Mouse (Mus musculus): ENCODE data around the gene Emid1. TPM values are rescaled to one million over a fixed set of nuclear protein-coding genes. Genes with fewer than 3 reads are reported as not detected.

Emid1 gene
- total RNA-seq (2014; fragmentation: Nextera tagmentation) (3.2 and 4.9 TPM in 2 replicates), total RNA-seq (2017) (3.4 and 5.2 TPM in 2 replicates)

DNA sequence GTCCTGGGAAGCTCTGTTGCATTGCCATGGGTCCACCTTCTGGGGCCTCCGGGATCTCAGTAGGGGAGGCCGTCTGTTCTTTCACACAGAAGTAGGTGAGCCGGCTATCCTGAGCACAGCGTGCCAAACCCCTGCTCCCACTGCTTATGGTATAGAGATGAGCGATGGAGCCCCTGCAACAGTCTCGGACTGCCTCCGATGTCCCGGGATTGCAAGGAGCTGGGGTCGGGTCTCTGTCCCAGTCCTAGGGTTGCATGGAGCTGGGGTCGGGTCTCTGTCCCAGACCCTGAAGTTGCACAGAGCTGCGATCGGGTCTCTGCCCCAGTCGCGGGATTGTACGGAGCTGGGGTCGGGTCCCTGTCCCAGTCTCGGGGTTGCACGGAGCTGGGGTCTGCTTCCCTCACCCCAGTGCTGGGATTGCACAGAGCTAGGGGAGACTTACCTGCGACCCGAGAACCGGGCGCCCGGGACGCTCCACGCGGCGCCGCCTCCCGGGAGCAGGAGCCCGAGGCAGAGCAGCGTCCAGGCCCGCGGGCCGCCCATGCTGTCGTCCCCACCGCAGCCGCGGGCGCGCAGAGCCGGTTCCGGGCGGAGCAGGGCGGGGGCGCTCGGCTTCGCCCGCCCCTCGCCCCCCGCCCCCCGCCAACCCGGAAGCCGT lies at the start of gene Emid1:
Gene Emid1 (minus strand): TSS at position 578 of the 658 bp plus-strand sequence.
- ATAC-seq (replicated peaks; ENCODE audit: low FRiP score, low TSS enrichment, poor library complexity, severe bottlenecking), result no peak

DNA sequence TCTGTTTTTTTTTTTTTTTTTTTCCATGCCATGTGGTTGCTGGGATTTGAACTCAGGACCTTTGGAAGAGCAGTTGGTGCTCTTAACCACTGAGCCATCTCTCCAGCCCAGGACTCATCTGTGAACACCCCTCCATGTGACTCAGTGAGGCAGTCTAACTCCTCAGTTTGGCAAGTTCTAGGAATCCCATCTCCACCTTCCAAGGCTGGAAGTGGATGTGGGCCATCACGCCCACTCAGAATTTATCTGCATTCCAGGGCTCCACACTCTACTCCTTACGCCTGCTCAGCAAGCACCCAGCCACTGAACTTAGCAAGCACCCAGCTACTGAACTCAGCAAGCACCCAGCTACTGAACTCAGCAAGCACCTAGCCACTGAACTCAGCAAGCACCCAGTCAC lies 47.8 kb upstream of the Emid1 start:
- no peak for ATAC-seq (replicated peaks; ENCODE audit: low FRiP score, low TSS enrichment, poor library complexity, severe bottlenecking)

DNA sequence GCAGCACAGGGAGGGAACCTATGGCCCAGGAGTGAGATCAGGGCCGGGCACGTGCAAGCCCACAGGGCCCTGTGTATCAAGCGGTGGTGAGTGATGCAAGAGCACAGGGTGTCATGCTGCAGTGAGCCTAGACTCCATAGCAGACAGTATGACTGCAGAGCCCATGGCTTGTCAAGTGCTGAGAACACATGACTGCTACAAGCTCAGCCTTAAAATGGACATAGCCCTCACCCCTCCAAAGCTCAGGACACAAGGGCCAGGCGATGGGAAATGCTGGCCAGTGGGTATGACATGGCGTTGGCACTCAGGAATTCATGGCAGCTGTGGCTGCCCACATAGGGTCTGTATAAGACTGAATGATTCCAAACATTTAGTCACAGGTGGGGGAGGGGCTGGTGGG lies 45.0 kb upstream of the Emid1 start:
- no peak for ATAC-seq (replicated peaks; ENCODE audit: low FRiP score, low TSS enrichment, poor library complexity, severe bottlenecking)

DNA sequence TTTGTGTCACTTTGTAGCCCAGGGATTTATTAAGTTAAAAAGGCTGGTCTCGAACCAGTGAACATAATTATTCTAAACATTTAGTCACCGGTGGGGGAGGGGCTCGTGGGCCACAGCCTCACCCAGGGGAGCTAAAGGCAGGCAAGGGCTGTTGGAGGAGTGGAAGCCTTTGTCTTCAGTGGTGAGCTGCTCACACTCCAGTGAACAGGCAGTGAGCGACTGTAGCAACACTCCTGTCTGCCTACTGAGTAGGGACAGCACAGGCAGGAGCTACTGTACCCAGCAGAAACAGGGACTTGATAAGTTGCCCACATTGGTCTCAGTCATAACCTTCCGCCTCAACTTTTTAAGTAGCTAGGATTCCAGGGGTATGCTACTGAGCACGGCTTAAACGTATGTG lies 44.5 kb upstream of the Emid1 start:
- no peak for ATAC-seq (replicated peaks; ENCODE audit: low FRiP score, low TSS enrichment, poor library complexity, severe bottlenecking)

DNA sequence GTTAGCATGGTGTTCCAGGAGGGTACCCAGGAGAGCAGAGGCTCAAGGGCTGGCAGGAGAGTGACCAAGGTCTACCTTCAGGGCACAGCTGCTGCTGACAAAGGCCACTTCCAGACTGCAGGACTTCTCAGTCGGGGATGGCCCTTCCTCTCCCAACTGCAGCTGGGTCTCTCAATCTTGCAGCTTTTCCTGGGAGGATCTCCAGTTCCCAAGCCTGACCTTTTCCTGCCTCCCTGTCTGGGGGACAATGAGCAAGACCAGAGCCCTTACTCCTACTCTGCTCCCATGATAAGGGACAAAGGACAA lies 41.5 kb upstream of the Emid1 start:
- no peak for ATAC-seq (replicated peaks; ENCODE audit: low FRiP score, low TSS enrichment, poor library complexity, severe bottlenecking)

DNA sequence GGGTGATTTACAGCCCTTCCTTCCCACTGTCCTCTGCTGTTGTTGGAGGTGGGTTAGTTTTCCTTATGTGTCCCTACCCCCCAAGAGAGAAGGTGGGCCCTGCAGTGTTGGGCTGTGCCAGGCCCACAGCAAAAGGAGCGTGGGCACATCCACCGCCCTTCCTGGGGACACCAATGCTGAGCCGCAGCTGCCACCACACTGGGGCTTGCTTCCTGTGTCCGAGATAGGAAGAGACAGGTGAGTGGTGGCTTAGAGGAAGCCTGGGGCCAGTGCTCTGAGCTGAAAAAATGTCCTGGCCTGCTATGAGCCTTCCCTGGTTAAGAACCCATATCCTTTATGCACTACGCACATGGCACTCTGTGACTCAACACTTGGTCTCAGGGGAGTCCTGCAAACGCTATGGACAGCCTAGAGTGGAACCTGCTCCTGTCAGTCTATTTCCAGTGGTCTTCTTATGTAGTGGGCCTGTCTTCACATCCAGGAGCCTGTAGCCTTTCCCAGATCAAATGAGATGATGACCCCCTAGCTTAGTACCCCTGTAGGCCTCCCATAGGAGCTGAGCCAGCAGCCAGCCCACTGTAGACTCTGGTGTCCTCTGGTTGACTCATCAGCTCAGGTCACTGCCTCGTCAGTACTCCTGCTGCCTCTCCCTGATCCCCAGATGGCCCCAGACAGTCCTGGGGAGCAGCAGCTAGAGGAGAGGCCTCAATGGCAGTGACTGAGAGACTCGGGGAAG lies 41.0 kb upstream of the Emid1 start:
- ATAC-seq (replicated peaks; ENCODE audit: low FRiP score, low TSS enrichment, poor library complexity, severe bottlenecking), result no peak

DNA sequence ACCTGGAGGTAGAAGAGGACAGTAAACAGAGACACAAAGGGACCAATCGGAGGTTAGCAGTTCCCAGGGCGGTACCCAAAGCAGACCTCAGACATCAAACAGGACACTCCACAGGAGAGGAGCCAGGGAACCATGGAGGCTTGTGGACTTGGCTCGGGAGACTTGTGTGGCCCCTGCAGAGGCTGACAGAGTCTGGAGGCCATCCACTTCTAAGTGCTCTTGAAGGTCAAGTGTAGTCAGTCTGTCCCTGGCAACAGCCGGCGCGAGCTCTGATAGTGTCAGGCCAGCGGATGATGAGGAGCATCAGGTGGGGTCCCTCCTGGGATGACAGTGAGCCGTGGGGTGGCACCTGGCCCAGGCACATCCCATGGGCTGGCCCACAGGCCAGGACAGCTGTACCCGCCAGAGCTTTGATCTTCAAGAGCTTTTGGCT lies 40.0 kb upstream of the Emid1 start:
- no peak for ATAC-seq (replicated peaks; ENCODE audit: low FRiP score, low TSS enrichment, poor library complexity, severe bottlenecking)

DNA sequence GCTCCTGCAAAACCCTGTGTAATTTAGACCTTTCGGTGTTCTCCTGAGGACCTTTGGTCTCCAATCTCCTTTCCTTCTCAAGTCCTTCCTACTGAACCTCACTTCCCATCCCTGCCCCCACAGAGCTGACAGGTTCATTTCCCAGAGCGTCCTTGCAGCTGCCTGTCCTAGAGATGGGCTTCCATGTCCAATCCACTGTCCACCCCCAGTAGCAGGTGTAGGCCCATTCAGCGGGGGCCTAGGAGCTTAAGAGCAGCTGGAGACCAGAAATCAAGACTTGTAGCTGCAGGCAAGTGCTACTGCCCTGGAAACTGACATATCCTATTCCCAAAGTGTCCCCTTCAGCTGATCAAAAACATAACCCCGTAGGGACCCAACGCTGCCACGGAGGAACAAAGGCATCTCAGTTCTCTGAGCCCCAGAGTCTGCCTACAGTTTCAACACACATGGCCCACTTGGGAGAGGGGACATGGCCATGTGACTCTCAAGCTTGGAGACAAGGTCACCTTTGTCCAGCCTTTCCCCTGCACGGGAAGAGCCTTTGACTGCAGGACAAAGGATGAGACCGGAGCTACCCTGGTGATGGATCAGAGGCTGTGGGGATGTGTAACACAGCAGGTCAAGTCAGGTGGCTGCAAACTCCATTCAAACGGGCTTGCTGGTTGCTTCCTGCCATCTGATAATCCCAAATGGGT lies 37.3 kb upstream of the Emid1 start:
- ATAC-seq (replicated peaks; ENCODE audit: low FRiP score, low TSS enrichment, poor library complexity, severe bottlenecking), result no peak

DNA sequence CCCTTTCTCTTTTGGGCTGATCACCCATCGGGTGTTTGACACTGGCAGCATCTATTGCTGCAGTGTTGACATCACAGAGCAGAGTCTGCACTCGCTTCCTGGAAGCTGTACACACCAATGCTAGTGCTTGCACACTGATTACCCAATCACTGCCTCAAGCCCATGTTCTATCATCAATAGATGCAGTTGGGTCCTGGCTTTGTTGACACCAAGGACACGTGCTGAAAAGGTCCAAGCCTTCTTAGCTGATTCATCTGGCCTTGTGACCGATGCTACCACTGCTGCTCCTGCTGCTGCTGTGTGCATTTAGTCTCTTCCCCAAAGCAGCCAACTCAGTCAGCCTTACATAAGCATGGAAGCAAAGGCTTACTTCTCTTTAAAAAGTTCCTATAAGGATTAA lies 36.1 kb upstream of the Emid1 start:
- ATAC-seq (replicated peaks; ENCODE audit: low FRiP score, low TSS enrichment, poor library complexity, severe bottlenecking), result no peak

DNA sequence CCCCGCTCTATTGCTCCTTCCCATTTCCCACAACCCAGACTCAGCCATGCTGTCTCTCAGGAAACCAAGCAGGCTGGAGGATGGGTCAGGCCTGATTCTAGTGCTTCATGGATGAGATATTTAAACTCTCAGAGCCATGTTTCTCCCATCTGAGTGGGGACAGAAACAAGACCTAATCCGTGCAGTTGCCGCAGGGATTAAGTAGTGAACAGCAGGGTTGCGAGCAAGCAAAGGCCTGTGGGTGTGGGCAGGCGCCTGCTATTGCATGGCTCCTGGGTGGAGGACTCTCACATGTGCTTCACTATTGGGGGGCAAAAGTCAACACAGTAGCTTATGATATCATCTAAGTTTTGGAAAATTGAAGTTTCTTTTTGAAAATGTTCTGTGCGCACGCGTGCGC lies 32.8 kb upstream of the Emid1 start:
- no peak for ATAC-seq (replicated peaks; ENCODE audit: low FRiP score, low TSS enrichment, poor library complexity, severe bottlenecking)

DNA sequence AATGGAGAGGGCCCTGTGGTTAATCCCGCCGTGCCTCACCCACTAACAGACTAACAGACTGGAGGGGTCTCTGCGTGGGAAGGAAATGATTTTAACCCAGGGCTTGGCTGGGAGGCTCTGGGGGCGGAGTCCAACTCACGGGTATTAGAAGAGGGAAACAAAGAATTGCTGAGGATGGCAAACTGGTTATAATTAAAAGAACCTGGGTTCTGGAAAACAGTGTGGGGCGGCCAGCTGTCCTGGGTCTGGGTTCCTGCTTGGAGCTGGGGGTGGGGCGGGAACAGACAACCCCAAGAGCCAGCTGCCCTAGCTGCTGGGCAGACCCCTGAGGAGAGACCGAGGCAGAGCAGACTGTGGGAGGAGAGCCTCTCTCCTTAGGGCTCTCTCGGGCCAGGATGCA lies 32.2 kb upstream of the Emid1 start:
- ATAC-seq (replicated peaks; ENCODE audit: low FRiP score, low TSS enrichment, poor library complexity, severe bottlenecking), result no peak

DNA sequence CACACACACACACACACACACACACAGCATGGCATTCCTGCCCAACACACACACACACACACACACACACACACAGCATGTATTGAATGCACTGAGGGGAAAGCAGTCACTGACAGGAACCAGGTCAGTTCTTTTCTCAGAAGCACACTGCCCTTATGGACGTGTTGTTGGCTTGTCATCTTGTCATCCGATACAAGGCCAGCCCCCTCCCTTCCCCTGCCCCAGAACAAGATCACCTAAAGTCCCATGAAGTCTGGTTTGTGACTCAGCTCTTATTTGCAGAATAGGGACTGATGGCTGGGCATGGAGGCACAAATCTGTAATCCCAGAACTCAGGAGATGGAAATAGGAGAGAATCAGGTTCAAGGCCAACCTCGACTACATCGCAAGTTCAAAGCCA lies 30.8 kb upstream of the Emid1 start:
- no peak for ATAC-seq (replicated peaks; ENCODE audit: low FRiP score, low TSS enrichment, poor library complexity, severe bottlenecking)

DNA sequence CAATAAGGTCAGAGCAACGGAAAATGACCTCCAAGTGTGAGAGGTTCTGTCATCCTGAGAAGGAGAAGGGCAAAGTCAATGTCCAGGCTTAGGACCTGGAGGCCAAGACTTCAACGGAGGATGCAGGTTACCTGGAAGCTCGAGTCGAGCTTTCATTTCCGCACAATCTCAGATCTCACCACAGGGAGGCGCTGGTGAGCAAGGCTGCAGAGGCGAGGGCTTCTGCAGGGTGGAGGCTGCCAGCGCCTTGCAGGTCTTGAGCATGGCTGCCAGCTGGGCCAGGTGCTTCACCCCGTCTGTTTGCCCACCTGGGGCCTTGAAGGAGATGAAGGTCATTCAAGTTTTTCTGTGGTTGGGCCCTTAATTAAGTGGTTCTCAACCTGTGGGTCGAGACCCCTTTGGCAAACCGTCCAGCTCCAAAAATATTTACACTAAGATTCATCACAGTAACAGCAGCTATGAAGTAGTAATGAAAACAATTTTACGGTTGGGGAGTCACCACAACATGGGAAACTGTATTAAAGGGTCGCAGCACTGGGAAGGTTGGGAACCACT lies 29.9 kb upstream of the Emid1 start:
- peak; percentile 81 for ATAC-seq (replicated peaks; ENCODE audit: low FRiP score, low TSS enrichment, poor library complexity, severe bottlenecking)

DNA sequence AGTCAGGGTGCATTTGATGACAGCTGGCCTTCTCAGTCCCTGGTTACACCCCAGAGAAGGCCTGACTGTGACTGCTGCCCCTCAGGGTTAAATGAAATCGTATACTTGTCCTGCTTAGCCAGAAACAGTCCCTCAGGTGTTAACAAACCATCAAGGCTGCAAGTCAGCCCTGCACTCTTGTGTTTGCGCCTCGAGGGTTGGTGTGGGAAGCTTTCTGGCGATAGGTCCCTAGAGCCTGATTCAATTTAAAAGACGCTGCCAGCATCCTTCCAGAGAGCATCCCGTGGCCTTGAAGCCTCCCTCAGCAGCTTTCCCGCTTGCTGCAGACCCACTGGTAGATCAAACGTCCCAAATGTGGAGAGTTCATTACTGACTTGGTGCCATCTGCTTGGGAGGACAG lies 27.3 kb upstream of the Emid1 start:
- ATAC-seq (replicated peaks; ENCODE audit: low FRiP score, low TSS enrichment, poor library complexity, severe bottlenecking), result no peak

DNA sequence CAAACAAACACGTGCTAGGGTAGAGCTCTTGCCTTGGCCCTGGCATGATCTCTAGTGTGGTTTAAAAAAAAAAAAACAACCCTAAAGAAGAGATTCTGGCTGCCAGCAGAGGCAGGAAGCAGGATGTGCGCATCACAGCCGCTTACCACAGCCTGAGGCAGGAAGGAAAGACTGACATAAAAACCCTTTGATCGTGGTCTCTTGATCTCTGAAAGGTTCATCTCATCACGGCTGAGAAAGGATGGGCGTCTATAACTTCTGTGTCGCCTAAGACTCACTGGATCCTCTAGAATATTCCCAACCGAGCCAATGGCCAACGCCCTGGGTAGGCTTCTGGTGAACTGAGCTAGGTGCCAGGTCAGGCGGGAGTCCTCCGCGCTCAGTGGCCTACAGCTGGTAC lies 25.1 kb upstream of the Emid1 start:
- no peak for ATAC-seq (replicated peaks; ENCODE audit: low FRiP score, low TSS enrichment, poor library complexity, severe bottlenecking)

DNA sequence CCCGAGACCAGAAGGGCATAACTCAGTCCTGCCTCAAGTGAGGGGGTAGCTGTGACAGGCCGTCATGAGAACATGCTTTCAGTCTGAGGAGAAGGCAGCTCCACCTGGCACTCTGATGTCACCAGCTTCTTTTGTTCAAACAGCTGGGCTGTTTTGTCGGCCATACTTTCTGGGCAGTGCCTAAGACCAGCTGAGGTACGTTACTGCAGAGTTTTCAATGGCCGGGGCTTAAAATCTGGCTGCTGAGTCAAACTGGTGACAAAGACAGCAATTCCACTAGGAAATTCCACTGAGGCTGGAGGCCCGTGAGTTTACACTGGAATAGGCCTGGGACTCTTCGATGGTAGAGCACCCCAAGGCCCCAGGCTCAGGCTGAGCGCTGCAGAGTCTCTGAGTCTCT lies 24.6 kb upstream of the Emid1 start:
- ATAC-seq (replicated peaks; ENCODE audit: low FRiP score, low TSS enrichment, poor library complexity, severe bottlenecking), result no peak

DNA sequence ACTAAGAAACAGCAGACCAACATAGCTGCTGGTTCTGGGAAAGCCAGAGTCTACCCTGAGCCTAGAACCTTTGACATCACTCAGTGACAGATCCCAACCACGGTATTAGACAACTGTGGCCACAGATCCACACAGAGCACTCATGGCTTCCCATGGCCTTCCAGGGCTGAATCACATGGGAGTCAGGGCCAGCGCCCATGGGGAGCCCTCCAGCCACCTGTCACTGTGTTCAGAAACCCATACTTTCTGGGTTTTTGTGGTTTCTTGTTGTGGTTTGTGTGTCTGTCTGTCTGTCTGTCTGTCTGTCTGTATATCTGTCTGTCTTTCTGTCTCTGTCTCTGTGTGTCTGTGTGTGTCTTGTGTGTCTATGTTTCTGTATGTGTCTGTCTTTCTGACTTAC lies 23.8 kb upstream of the Emid1 start:
- no peak for ATAC-seq (replicated peaks; ENCODE audit: low FRiP score, low TSS enrichment, poor library complexity, severe bottlenecking)

DNA sequence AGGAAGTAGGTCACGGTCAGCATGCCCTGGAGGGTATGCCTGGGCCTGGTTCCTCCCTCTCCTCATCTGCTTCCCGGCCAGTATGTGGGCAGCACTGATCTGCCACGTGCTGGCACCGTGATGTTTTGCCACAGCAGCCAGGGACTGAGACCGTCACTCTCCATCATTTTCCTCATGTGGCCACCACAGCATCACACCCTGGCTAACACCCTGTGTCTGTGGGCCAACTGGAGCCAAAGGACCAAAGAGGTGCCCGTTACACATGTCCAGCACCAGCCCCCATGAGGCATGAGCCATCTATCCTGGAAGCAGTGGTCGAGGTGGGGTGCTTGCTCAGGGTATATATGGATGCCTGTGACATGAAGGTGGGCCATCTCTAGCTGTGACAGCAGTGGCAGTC lies 23.1 kb upstream of the Emid1 start:
- ATAC-seq (replicated peaks; ENCODE audit: low FRiP score, low TSS enrichment, poor library complexity, severe bottlenecking), result no peak

DNA sequence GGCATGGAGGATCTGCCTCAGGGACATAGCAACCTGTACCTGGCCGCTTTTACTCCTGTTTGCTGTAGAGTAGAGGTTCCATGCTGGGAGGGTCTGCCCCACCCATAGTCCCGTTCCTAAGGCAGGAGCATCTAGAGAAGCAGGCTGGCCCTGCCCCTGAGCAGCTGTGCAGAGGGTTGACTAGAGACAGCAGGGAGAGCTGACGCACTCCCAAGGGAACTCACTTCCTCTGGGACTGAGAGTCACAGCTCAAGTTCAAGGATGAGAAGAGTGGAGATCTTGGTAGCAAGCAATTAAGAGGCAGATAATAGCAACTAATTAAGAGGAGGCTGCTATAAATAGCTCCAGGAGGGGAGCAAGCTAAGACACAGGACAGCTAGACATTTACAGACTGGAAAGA lies 20.8 kb upstream of the Emid1 start:
- no peak for ATAC-seq (replicated peaks; ENCODE audit: low FRiP score, low TSS enrichment, poor library complexity, severe bottlenecking)

DNA sequence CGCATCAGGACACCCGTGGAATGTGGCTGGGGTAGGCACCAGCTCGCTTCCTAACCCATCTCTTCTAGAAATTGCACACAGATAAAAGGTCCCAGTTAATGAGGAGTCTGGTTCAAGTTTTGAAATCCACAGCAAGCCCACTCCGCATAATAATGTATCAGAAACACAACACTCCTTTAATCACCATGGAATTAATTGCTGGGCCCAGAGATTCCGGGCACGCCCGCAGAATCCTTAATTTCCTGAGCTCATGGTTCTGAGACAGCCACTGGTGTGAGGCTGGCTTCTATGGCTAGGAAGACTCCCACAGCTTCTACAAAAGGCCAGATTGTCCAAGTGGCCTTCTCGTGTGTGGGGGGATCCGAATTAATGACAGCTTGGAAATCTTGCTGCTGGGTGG lies 15.3 kb upstream of the Emid1 start:
- no peak for ATAC-seq (replicated peaks; ENCODE audit: low FRiP score, low TSS enrichment, poor library complexity, severe bottlenecking)

DNA sequence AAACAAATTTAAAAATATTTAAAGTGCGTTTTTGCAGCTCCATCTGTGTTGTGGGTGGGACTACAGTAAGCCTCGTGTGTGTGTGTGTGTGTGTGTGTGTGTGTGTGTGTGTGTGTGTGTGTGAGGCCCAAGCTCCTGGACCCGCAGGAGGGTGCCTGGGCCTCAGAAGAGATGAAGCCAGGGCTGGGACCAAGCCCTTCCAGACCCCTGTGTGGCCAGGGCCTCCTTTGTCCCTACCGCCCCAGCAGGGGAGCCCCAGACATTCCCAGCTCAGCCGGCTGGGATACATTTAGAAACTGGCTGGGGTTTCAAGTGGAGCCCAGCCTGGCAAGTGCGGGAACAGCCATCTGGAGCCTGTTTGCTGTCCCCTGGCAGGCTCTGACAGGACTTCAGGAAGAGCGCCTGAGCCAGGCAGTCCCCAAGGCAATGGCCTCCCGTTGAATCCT lies 13.4 kb upstream of the Emid1 start:
- no peak for ATAC-seq (replicated peaks; ENCODE audit: low FRiP score, low TSS enrichment, poor library complexity, severe bottlenecking)
